Mouse (Mus musculus) lung, adult 2 months (tissue): Measurements from ENCODE around the gene Jmjd1c. TPM values are rescaled to one million over a fixed set of nuclear protein-coding genes. Genes with fewer than 3 reads are reported as not detected.

Experiments
- DNase-seq: peaks from one replicate; pipeline ENCODE4 v3.0.0; 2022
- H3K4me1 ChIP-seq: fragments of 200-500 bp; 2 replicates; pipeline ENCODE4 v1.6.1; 2011; ENCODE audit warnings: low read length; ENCODE audit not compliant: control insufficient read depth, insufficient read depth
- H3K4me3 ChIP-seq: fragments of 200-500 bp; replicated peaks from 2 replicates; pipeline ENCODE3; 2011; ENCODE audit warnings: low read depth, mild to moderate bottlenecking, control low read depth, low read length; ENCODE audit errors: extremely low read depth
- CTCF ChIP-seq: fragments of 200-500 bp; IDR thresholded peaks from 2 replicates; pipeline ENCODE4 v1.5.1; 2011; ENCODE audit warnings: mild to moderate bottlenecking, low read length, control low read depth; ENCODE audit not compliant: insufficient read depth
- POLR2A ChIP-seq: fragments of 200-500 bp; IDR thresholded peaks from 2 replicates; pipeline ENCODE4 v1.6.1; 2011; ENCODE audit warnings: low read depth, mild to moderate bottlenecking, control low read depth, low read length, borderline replicate concordance; ENCODE audit errors: extremely low read depth
- WGBS: fragments of 180-500 bp; shearing (Covaris S2); methylation state at CpG from one replicate; pipeline ENCODE4 v1.1.7; 2018; 5-methylcytosine and 5-hydroxymethylcytosine counted together
- polyA plus RNA-seq: library from polyadenylated mRNA; depleted of rRNA; stranded (reverse); fragments of >200 nt; gene quantifications from 2 replicates; pipeline ENCODE4 v1.2.3, GENCODE M21; 2012

Gene Jmjd1c
- polyA plus RNA-seq, 1 experiment: 16.4 TPM

DNA sequence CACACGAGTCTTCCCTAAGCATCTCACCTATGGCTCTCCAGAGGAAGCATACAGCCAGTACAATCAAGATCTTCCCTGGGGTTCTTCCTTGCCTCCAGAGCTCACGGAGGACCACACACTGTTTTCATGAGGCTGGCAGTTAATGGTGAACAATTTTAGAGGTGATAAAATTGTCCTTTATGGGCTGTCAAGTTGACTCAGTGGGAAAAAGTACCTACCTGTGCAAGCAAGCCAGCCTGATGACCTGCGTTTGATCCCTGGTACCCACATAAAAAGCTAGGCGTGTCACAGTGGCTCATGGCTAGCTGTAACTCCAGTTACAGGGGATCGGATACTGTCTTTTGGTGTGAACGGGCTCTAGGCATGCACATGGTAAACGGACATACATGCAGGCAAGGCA, 10.0 kb upstream of the Jmjd1c start:
- no peak for TF ChIP-seq POLR2A
- TF ChIP-seq CTCF: no peak
- 0 out of 2 replicates have a peak, but pooled peaks cover 2% of the 10 kb centered on the region for H3K4me1 ChIP-seq
- no peak for DNase-seq
- H3K4me3 ChIP-seq: no peak overlapping the region
- WGBS: 84% methylated on average over 7 of the region's 7 CpGs

- WGBS: 89% methylated on average over 5 of the region's 5 CpGs
- 0 out of 2 replicates have a peak, but pooled peaks cover 2% of the 10 kb centered on the region for H3K4me1 ChIP-seq
- no peak overlapping the region for H3K4me3 ChIP-seq
- no peak for TF ChIP-seq CTCF
- no peak for TF ChIP-seq POLR2A
- no peak for DNase-seq
Measured at GRCm38 (mm10) chr10:67087447-67088226, 8.3 kb upstream of the Jmjd1c start.

GRCm38 (mm10) chr10:67090611-67091010, 5.3 kb upstream of the Jmjd1c start:
- 76% methylated on average over 4 of the region's 4 CpGs for WGBS
- DNase-seq: no peak
- Histone ChIP-seq H3K4me3 (no peak overlapping the region), H3K4me1 (0 out of 2 replicates have a peak, but pooled peaks cover 4% of the 10 kb centered on the region)
- TF ChIP-seq POLR2A (no peak), CTCF (no peak)

- no peak for DNase-seq
- 67% methylated on average over 7 of the region's 7 CpGs for WGBS
- peaks cover 18% of the 10 kb centered on the region for H3K4me1 ChIP-seq
- H3K4me3 ChIP-seq: no peak overlapping the region
- TF ChIP-seq POLR2A (no peak), CTCF (no peak)
Measured at GRCm38 (mm10) chr10:67094922-67095321, 1.0 kb upstream of the Jmjd1c start.

- DNase-seq: peak; percentile 83
- under 1% methylated on average over 96 of the region's 97 CpGs for WGBS
- H3K4me3 ChIP-seq: peak within 1 kb of the TSS; percentile 85
- TF ChIP-seq POLR2A (peak; percentile 35; the same call in 1 of the 2 replicates), CTCF (no peak)
- H3K4me1 ChIP-seq: peaks cover 24% of the 10 kb centered on the region
Measured at GRCm38 (mm10) chr10:67096621-67097436, 904 bp downstream of the Jmjd1c start, which contains the start of gene Reep3. Reep3 (minus strand) TSS chr10:67096945.

DNA sequence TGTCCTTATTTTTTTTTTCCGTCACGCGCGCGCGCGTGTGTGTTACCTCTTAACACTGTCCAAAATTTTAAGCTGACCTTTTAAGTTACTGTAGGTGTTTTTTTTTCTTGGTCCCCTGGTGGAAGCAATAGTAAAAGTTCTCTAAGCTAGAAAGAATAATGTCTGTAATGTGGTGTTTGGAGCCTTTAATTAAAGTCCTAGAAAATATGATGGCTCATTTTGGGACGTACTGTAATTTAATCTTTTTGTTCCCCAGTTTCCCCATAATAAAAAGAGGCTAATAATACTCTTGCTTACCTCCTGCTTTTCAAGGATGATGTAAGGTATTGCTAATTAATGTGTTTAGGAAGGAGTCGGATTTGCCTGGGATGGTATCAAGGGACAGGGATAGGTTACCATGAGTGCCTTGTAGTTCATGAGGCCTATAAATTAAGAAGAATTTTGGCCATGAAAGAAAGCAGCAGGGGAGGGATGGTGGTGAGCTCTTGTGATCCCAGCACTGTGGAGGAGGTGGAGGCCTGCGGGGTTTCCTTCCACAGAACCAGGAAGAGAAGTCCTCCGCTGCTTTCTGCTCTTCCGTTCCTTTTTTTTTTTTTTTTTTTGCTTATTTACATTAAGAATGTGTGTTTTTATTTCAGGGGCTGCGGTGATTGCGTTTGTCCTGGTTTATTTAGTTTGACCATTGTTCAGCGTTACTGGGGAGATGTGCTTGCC, 1.7 kb downstream of the Jmjd1c start:
- Histone ChIP-seq H3K4me1 (peaks cover 32% of the 10 kb centered on the region), H3K4me3 (peak overlapping the region; percentile 50)
- no peak for TF ChIP-seq POLR2A
- TF ChIP-seq CTCF: no peak
- DNase-seq: no peak
- WGBS: 4% methylated on average over 15 of the region's 15 CpGs

- DNase-seq: no peak
- Histone ChIP-seq H3K4me1 (peaks cover 38% of the 10 kb centered on the region), H3K4me3 (no peak overlapping the region)
- WGBS: 23% methylated on average over 7 of the region's 7 CpGs
- TF ChIP-seq POLR2A (no peak), CTCF (no peak)
Measured at GRCm38 (mm10) chr10:67098408-67099050, 2.6 kb downstream of the Jmjd1c start.

DNA sequence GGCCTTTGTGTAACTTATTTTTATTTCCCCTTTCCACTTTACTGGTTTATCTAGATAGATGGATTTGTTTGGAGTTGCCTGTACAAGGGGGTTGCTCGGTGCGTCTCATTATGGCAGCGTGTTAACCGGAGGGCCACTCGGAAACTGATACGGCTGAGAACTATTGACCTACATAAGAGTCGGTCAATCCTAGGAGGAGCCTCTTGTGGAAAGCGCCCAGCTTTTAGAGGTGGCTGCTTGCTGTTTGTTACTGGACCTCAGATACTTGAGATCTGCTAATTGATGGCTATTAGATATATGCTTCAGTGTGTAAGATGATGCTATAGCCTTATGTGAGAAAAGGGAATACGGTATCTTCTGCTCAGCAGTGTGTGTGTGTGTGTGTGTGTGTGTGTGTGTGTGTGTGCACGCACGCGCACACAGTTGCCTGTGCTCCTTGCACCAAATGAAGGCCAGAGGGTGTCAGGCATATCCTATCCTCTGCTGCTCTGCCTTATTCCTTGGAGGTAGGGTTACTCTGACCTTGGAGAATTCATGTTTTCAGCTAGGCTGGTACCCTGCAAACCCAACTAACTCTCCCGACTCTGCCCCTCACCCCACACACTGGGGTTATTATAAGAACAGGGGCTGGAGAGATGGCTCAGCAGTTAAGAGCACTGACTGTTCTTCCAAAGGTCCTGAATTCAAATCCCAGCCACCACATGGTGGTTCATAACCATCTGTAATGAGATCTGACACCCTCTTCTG, 3.4 kb downstream of the Jmjd1c start:
- whole genome bisulfite sequencing: 61% methylated on average over 13 of the region's 13 CpGs
- DNase-seq: no peak
- Histone ChIP-seq H3K4me3 (no peak overlapping the region), H3K4me1 (peaks cover 39% of the 10 kb centered on the region)
- TF ChIP-seq POLR2A: no peak
- no peak for TF ChIP-seq CTCF
